Mouse (Mus musculus) MN1 (cell line): ENCODE results near the gene Slc22a7.
A peak's percentile ranks its signal among the peaks of the same experiment; 100 is the strongest.

ENCODE experiments used
- DNase-seq: peaks from one replicate; pipeline ENCODE4 v3.0.0-alpha.2; 2016; ENCODE audit warnings: low spot score

Gene Slc22a7

DNA sequence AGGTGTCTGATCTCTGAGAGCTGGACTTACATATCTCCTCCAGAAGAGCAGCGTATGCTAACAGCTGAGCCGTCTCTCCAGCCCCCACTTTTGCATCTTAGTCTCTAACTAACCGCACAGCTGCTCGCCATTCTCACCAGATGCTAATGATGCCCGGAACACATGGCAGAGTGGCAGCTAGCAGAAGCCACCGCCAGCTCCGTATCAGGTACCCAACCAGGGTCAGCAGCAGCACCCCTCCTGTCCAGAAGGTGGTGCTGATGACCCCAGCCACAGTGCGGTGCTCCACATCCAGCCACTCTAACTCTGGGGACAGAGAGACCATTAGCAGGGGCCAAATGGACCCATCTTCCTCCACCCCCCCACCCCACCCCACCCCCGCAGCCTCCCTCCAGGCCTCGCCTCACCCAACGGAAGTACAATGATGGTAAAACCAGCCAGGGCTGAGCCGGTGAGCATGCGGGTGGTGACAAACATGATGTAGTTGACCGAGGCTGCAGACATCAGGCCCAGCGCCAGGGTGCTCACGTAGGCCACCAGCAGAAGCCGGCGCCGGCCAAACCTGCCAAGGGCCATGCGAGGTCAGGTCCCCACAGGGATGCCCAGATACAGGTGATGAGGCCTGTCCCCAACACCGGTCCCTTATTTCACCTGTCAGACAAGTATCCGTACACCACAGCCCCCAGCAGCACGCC is 1.4 kb downstream of the Slc22a7 start:
- peak; percentile 70 for DNase-seq

DNA sequence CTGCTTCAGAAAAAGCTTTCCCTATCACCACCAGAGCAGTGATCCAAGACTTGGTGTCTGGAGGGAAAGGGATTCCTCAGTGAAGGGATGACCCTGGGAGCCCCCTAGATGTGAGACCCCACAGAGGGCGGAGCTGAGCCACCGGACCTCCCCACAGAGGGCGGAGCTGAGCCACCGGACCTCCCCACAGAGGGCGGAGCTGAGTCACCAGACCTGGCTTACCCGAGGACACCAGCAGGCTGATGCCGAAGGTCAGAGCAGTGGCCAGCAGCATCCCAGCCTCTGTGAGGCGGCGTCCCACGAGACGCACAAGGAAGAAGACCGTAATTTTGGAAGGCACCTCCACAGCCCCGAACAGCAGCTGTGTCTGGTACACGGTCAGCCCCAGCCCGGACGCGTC is 4.6 kb downstream of the Slc22a7 start:
- DNase-seq = no peak

DNA sequence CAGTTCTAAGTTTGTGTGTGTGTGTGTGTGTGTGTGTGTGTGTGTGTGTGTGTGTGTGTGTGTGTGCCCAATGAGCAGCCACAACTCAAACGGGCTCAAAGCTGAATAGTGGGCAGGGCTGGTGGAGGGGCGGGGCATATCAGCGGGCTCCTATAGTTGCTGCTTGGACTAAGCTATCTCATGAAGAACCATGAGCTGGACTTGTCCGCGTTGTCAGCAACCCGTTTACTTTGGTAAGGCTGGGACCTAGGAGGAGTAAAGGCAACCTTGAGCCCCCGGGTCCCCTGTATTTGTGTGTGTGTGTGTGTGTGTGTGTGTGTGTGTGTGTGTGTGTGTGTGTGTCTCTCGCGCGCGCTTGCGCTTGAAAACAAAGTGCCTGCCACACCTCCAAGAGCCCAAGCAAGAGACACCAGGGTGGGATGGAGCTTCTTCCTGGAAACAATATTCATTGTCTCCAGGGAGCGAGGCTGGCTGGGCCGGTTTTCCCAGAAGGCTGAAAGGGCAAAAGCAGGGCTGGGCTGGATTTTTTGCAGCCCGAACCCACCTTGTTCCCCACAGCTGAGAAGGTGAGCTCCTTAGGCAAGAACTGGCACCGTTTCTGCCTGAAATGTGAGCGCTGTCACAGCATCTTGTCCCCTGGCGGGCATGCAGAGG is 9.4 kb downstream of the Slc22a7 start, which contains the start of gene Crip3:
Gene Crip3 (plus strand): TSS at position 166 of the 654 bp plus-strand sequence.
- DNase-seq = no peak

DNA sequence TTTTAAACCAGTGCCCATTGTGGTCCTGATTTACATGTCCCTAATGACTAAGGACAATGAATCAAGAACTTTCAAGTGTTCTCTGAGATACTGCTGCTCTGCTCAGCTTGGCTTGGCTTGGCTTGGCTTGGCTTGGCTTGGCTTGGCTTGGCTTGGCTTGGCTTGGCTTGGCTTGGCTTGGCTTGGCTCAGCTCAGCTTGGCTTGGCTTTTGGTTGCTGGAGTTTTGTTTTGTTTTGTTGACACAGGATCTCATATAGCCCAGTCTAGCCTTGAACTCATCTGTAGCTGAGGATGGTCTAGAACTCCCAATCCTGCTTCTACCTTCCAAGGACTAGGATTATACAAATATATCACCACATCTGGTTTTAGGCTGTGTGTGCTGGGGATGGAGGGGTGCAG is 11.8 kb downstream of the Slc22a7 start:
- DNase-seq = no peak

DNA sequence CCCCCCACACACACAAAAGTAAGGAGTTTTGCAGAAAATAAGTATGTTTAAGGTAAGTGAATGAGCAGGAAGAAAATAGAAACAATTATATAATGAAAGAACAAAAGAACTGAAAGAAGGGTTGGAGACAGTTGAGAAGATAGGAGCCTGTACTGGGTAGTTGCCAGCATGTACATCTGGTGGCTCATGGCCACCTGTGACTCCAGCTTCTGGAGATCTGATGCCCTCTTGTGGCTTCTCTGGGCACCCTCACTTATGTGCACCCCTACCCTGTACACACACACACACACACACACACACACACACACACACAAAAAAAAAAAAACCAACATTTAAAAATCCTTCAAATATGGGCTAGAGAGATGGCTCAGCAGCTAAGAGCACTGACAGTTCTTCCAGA is 18.5 kb downstream of the Slc22a7 start:
- no peak for DNase-seq

DNA sequence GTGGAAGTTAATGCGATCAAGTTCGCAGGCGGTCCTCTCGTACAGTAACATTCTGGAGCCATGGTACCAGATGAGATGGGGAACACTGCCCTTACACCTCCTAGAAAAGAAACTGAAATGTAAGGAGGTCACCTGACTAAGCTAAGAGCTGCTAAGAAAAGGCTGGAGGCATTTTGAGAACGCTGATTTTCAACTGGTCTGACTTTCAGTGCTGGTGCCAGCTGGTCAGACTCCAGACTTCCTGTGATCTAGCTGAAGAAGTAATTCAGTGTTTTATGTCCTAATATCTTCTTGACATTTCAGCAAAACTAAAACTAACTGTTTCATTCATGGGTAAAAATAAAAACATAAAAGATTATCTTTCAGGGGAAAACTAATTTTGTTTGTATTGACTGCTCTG is 19.6 kb downstream of the Slc22a7 start:
- DNase-seq = no peak

DNA sequence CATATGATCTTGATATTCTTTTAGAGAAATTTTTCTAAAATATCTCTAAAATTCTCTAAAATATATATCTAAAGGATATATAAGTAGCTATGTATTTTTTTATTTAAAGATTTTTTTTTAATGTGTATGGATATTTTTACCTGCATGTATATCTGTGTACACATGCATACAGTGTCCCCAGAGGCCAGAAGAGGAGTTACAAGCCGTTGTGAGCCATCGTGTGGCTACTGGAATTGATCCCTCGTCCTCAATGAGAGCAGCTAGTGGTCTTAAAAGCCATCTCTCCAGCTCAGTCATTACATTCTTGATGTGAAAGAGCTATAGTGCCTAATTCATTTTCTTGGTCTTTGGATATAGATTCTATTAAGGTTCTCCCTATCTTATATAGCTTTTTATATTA is 29.8 kb downstream of the Slc22a7 start:
- peak; percentile 28 for DNase-seq

DNA sequence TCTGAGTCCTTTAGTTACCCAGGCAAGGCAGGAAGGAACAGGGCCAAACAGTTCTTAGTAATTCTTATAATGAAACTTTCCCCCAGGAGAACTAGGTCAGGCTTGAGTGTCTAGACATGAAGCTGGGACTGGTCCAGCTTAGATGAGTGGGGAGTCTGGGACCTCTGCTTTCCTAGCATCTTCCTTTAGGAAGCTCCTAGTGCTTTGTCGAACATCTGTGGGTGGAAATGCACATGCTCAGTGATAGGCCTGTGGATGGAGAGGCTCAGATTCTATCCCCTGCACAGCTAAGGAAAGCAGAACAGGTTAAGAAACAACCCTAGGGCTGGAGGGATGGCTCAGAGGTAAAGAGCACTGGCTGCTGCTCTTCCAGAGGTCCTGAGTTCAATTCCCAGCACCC is 43.6 kb downstream of the Slc22a7 start:
- DNase-seq = no peak

DNA sequence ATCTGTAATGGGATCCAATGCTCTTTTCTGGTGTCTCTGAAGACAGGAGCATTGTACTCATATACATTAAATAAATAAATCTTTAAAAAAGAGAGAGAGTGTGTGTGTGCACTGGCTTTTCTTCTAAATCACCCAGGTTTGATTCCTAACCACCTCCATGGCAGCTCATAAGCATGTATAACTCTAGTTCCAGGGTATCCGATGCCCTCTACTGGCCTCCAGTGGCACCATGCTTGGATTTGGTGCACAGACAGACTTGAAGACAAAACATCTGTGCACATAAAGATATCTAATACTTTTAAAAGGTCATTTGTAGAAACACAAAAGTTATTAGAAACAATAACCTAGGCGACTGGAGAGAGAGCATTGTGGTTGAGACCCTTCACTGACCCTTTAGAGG is 45.2 kb downstream of the Slc22a7 start:
- DNase-seq = peak; percentile 72

DNA sequence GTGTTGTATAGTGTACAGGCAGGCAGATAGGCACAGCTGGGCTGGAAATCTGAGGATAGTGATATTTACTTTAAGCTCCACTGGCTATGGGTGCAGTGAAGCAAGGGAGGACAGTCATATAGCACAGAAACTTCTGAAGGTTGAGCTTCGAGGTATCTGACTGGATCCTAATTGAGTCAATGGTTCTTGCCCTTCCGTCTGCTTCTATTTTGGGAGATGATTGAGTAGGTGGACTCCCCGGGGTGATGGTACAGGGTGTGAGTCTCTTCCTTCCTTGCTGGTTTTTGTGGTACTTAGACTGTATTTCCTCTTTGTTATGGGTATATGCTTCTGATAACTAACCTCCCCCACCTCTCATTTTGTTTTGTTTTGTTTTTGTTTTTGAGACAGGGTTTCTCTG is 50.1 kb downstream of the Slc22a7 start:
- DNase-seq = no peak

DNA sequence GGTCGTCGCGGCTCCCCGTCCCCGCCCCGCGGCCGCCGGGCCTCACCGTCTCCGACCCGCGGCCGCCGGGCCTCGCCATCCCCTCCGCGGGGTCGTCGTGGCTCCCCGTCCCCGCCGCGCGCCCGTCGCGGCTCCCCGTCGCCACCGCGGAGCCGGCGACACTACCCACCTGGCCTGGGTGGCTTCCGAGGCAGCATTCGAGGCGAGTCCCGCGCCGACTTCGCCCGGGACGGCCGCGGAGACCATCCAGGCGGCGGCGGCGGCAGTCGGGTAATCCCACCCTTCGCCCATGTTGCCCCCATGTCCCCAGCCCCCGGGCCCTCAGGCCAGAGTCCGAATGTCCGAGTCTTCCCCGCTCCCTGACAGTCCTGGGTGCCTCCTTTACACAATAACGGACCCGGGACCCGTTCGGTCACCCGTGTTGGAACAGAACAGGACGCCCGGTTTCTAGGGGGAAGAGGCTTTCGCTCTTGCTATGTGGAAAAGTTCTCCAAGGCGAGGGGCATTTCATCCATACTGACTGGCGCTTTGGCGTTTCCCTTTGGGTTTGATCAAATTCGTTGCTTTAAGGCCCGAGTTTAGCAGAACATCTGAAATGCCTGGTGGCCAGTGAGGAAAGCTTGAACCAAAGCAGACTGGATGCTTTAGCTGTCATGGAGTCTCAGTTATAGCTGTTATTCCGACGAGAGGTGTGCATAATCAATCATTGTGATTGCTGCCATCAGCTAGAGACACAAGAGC is 54.0 kb downstream of the Slc22a7 start:
- peak; percentile 52 for DNase-seq

DNA sequence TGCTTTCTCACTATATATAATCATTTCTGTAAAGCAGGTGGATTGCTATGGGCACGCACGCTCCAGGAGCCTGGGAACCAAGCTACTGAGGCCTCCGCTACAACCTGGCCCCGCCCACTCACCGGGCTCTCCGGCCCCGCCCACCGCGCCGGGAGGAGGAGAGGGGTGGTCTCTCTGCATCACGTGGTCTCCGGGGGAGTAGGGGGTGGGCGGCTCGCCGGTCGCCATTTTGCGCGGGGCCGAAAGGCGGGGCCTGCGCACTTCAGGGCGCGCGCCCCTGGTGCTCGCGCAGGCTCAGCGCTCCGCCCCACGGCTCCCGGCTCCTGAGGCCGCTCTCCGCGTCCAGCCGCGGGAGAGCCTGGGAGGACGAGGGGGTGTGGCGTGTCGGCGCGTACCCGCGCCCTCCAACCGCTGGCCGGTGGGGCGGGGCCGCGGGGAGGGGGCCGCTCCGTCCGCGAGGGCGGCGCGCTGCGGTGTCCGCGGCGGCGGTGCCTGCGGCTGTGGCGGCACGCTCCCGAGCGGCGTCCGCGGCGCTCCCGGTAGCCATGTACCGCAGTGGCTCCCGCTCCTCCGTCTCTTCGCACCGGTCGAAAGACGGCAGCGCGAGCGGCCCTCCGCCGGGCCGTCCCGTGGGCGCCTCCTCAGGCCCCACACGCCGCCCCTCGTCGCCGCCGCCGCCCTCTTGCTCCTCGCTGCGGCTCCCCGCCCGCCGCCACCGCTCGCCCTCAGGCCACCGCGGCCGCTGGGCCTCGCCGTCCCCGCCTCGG is 54.8 kb downstream of the Slc22a7 start, which contains the start of gene Zfp318:
Gene Zfp318 (plus strand): TSS at position 438 of the 767 bp plus-strand sequence.
- DNase-seq = peak; percentile 98
